Mouse (Mus musculus): Measurements from ENCODE around the gene Ccdc175. TPM values are rescaled to one million over a fixed set of nuclear protein-coding genes. Genes with fewer than 3 reads are reported as not detected.
A peak's percentile ranks its signal among the peaks of the same experiment; 100 is the strongest.

Gene Ccdc175
- polyA plus RNA-seq, 1 experiment from 2014 or later: not detected

DNA sequence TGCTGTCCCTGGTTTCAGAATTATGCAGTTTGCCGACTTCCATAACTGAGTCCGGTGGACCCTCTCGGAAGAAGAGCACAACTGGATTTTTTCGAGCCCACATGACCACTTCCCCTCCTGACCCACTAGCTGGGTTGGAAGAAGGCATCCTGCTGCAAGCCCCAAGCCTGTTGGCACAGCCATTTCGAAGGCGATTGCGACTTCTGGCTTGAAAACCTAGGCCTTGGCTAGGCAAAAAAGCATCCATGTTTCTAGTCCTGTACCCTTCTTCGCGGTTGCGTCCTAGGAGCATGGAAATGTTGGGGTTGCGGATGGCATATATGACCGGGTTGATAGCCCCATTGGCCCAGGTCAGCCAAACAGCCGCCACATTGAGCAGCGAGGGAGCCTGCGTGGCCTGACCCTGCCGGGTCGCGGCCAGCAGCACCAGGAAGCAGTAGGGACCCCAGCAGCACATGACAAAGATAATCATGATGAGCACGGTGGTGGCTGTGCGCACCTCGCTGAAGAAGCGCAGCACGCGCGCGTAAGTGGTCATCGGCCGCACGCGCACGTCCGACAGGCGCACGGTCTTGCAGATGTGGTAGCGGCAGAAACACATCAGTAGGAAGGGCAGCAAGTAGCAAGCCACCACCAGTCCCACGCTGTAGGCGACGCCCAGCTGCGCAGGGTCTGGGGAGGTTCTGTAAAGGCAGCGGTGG is 115.1 kb downstream of the Ccdc175 start:
- H3K4me2 ChIP-seq (ENCODE audit: low read length): peak overlapping the region; percentile 89
- H3K36me3 ChIP-seq (ENCODE audit: control insufficient read depth, insufficient read depth, low read length): no peaks in the 10 kb centered on the region
- H3K27me3 ChIP-seq (ENCODE audit: control insufficient read depth, insufficient read depth, low read depth, low read length): no peaks in the 10 kb centered on the region
- H3K4me1 ChIP-seq (ENCODE audit: control insufficient read depth, insufficient read depth, low read length): peaks cover 12% of the 10 kb centered on the region
- ATAC-seq: 0 out of 2 replicates have a peak, but pooled peaks have one; percentile 2
- peak overlapping the region; percentile 81 for H3K4me3 ChIP-seq (ENCODE audit: low read depth, low read length)
- WGBS: 3% methylated on average over 39 of the region's 40 CpGs
- no peaks in the 10 kb centered on the region for H3K9me3 ChIP-seq (replicated peaks; ENCODE audit: control insufficient read depth, low read length, poor library complexity, severe bottlenecking)
- peak overlapping the region; percentile 95 for H3K27ac ChIP-seq (ENCODE audit: low read length)
- H3K9ac ChIP-seq (ENCODE audit: low read depth, low read length): peak overlapping the region; percentile 93

- 100% methylated on average over 1 of the region's 1 CpGs for WGBS
- Histone ChIP-seq H3K27ac (ENCODE audit: low read length) (no peak overlapping the region), H3K9ac (ENCODE audit: low read depth, low read length) (no peak overlapping the region), H3K4me2 (ENCODE audit: low read length) (no peak overlapping the region), H3K4me3 (ENCODE audit: low read depth, low read length) (no peak overlapping the region), H3K36me3 (ENCODE audit: control insufficient read depth, insufficient read depth, low read length) (no peaks in the 10 kb centered on the region), H3K9me3 (replicated peaks; ENCODE audit: control insufficient read depth, low read length, poor library complexity, severe bottlenecking) (no peaks in the 10 kb centered on the region), H3K4me1 (ENCODE audit: control insufficient read depth, insufficient read depth, low read length) (no peaks in the 10 kb centered on the region), H3K27me3 (ENCODE audit: control insufficient read depth, insufficient read depth, low read depth, low read length) (no peaks in the 10 kb centered on the region)
- ATAC-seq: no peak
Observed at GRCm38 (mm10) chr12:72057780-72058179, 127.0 kb downstream of the Ccdc175 start.

GRCm38 (mm10) chr12:72053851-72054250 is 131.0 kb downstream of the Ccdc175 start:
- no peak overlapping the region for H3K4me3 ChIP-seq (ENCODE audit: low read depth, low read length)
- H3K36me3 ChIP-seq (ENCODE audit: control insufficient read depth, insufficient read depth, low read length): no peaks in the 10 kb centered on the region
- no peak for ATAC-seq
- H3K4me1 ChIP-seq (ENCODE audit: control insufficient read depth, insufficient read depth, low read length): no peaks in the 10 kb centered on the region
- no peaks in the 10 kb centered on the region; the same call in 1 of the 2 replicates for H3K27me3 ChIP-seq (ENCODE audit: control insufficient read depth, insufficient read depth, low read depth, low read length)
- no peak overlapping the region for H3K9ac ChIP-seq (ENCODE audit: low read depth, low read length)
- H3K27ac ChIP-seq (ENCODE audit: low read length): no peak overlapping the region
- 15% methylated on average over 6 of the region's 6 CpGs for WGBS
- no peak overlapping the region for H3K4me2 ChIP-seq (ENCODE audit: low read length)
- H3K9me3 ChIP-seq (replicated peaks; ENCODE audit: control insufficient read depth, low read length, poor library complexity, severe bottlenecking): peaks cover 6% of the 10 kb centered on the region

GRCm38 (mm10) chr12:72053303-72053702 is 131.5 kb downstream of the Ccdc175 start:
- H3K4me1 ChIP-seq (ENCODE audit: control insufficient read depth, insufficient read depth, low read length): no peaks in the 10 kb centered on the region
- H3K27ac ChIP-seq (ENCODE audit: low read length): no peak overlapping the region
- H3K9me3 ChIP-seq (replicated peaks; ENCODE audit: control insufficient read depth, low read length, poor library complexity, severe bottlenecking): peaks cover 6% of the 10 kb centered on the region
- no peaks in the 10 kb centered on the region for H3K36me3 ChIP-seq (ENCODE audit: control insufficient read depth, insufficient read depth, low read length)
- WGBS: 40% methylated on average over 6 of the region's 6 CpGs
- no peak for ATAC-seq
- no peak overlapping the region for H3K4me3 ChIP-seq (ENCODE audit: low read depth, low read length)
- no peaks in the 10 kb centered on the region; the same call in 1 of the 2 replicates for H3K27me3 ChIP-seq (ENCODE audit: control insufficient read depth, insufficient read depth, low read depth, low read length)
- no peak overlapping the region for H3K4me2 ChIP-seq (ENCODE audit: low read length)
- no peak overlapping the region for H3K9ac ChIP-seq (ENCODE audit: low read depth, low read length)

GRCm38 (mm10) chr12:72052571-72052970 is 132.3 kb downstream of the Ccdc175 start:
- Histone ChIP-seq H3K4me1 (ENCODE audit: control insufficient read depth, insufficient read depth, low read length) (no peaks in the 10 kb centered on the region), H3K27ac (ENCODE audit: low read length) (no peak overlapping the region), H3K4me2 (ENCODE audit: low read length) (no peak overlapping the region), H3K27me3 (ENCODE audit: control insufficient read depth, insufficient read depth, low read depth, low read length) (no peaks in the 10 kb centered on the region; the same call in 1 of the 2 replicates), H3K36me3 (ENCODE audit: control insufficient read depth, insufficient read depth, low read length) (no peaks in the 10 kb centered on the region), H3K9ac (ENCODE audit: low read depth, low read length) (no peak overlapping the region), H3K9me3 (replicated peaks; ENCODE audit: control insufficient read depth, low read length, poor library complexity, severe bottlenecking) (peaks cover 6% of the 10 kb centered on the region), H3K4me3 (ENCODE audit: low read depth, low read length) (no peak overlapping the region)
- 82% methylated on average over 6 of the region's 6 CpGs for WGBS
- no peak for ATAC-seq

Small RNA genes lying within 50 kb of the gene (microRNA-seq; reads per million reads assigned to microRNA genes)
- not detected for gene Gm24466

Other genes starting within 250 kb of the Ccdc175 start
- gene Gpr135, start 113.9 kb downstream of the Ccdc175 start, polyA plus RNA-seq (2015; fragmentation: Nextera tagmentation; extraction: Ambion mirVana): 8.3 and 9.1 TPM in 2 replicates
- gene L3hypdh, start 99.6 kb downstream of the Ccdc175 start, polyA plus RNA-seq (2015; fragmentation: Nextera tagmentation; extraction: Ambion mirVana): 8.8 and 10.9 TPM in 2 replicates
- gene Jkamp, start 99.4 kb downstream of the Ccdc175 start, polyA plus RNA-seq (2015; fragmentation: Nextera tagmentation; extraction: Ambion mirVana): 117 and 127 TPM in 2 replicates
- gene Rtn1, start 224.0 kb upstream of the Ccdc175 start, polyA plus RNA-seq (2015; fragmentation: Nextera tagmentation; extraction: Ambion mirVana): 3,227 and 3,475 TPM in 2 replicates

All from midbrain, embryonic 16.5 days (tissue).